Mouse (Mus musculus) midbrain, embryonic 10.5 days (tissue): ENCODE measurements around the gene Pkn1. TPM values are rescaled to one million over a fixed set of nuclear protein-coding genes. Genes with fewer than 3 reads are reported as not detected.

Experiments used
- DNase-seq: peaks from one replicate; pipeline ENCODE4 v3.0.0-alpha.2; 2017; ENCODE audit warnings: low spot score
- H3K27ac ChIP-seq: fragments of 300-500 bp; sonication (generic); replicated peaks from 2 replicates; pipeline ENCODE4 v1.5.1; 2016; ENCODE audit warnings: mild to moderate bottlenecking
- H3K27me3 ChIP-seq: fragments of 300-500 bp; sonication (generic); 2 replicates; pipeline ENCODE4 v1.6.1; 2016; ENCODE audit warnings: low read depth, mild to moderate bottlenecking; ENCODE audit not compliant: poor library complexity, severe bottlenecking
- H3K36me3 ChIP-seq: fragments of 300-500 bp; sonication (generic); 2 replicates; pipeline ENCODE4 v1.6.1; 2016; ENCODE audit warnings: mild to moderate bottlenecking, moderate library complexity
- H3K4me1 ChIP-seq: fragments of 300-500 bp; sonication (generic); 2 replicates; pipeline ENCODE4 v1.6.1; 2016
- H3K4me3 ChIP-seq: fragments of 300-500 bp; sonication (generic); 2 replicates; pipeline ENCODE4 v1.5.1; 2016; ENCODE audit warnings: mild to moderate bottlenecking, moderate library complexity
- H3K9me3 ChIP-seq: fragments of 300-500 bp; sonication (generic); replicated peaks from 2 replicates; pipeline ENCODE4 v1.6.1; 2016; ENCODE audit warnings: mild to moderate bottlenecking
- WGBS: fragments of 180-500 bp; shearing (Covaris S2); methylation state at CpG from one replicate; pipeline ENCODE4 v1.1.7; 2016; 5-methylcytosine and 5-hydroxymethylcytosine counted together
- polyA plus RNA-seq: library from polyadenylated mRNA; unstranded; fragments of >200 nt; fragmentation: Nextera tagmentation; extraction: Ambion mirVana; gene quantifications from 2 replicates; pipeline ENCODE4 v1.2.1, GENCODE M21; 2016

Pkn1 gene
- polyA plus RNA-seq, result 22.8 and 27.0 TPM in 2 replicates

DNA sequence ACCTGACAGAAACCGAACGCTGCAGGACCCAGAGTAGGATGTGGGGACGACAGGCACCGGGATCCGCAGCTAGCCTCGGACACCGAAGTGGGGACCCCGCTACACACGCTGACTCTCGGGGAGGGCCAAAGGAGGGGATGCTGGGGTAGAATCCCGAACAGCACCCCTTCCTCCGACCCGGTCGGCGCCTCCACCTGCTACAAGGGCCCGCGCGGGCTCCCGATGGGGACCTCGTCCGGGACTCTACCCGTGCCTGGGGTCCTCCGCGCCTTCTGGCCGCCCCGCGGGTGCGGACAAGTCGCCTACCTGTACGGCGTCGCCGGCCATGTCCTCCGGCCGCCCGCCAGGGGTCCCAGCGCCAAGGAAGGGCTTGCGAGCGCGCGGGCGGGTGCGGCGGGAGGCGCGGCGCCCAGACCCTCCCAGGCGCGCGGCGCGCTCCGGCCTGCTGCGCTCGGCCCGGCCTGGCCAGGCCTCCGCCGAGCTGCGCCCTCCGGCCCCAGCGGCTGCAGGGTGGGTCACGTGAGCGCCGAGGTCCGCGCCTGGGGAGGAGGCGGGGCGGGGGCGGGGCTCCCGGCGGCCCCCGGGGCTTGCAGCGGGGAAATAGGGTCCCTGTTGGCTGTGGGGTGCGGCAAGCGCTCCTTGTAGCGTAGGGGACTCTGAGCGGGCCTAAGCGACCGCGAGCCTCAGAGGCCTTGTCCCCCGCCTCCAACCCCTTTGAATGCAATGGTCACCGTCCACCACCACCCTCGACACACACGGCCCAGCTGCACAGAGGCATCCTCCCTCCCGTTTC is at the start of gene Pkn1:
Pkn1 (minus strand) TSS at position 519 of the 793 bp plus-strand sequence.
- Histone ChIP-seq H3K4me1 (peaks cover 36% of the 10 kb centered on the region), H3K4me3 (peak within 1 kb of the TSS; percentile 89), H3K27ac (peak within 1 kb of the TSS; percentile 94), H3K9me3 (no peaks in the 10 kb centered on the region), H3K27me3 (0 out of 2 replicates have a peak, but pooled peaks cover 8% of the 10 kb centered on the region), H3K36me3 (no peaks in the 10 kb centered on the region)
- under 1% methylated on average over 79 of the region's 85 CpGs for WGBS
- DNase-seq, result peak; percentile 90

- DNase-seq, result no peak
- H3K27me3 ChIP-seq, result peaks cover 52% of the 10 kb centered on the region
Measured at GRCm38 (mm10) chr8:83748708-83749107, 49.7 kb upstream of the Pkn1 start.

DNA sequence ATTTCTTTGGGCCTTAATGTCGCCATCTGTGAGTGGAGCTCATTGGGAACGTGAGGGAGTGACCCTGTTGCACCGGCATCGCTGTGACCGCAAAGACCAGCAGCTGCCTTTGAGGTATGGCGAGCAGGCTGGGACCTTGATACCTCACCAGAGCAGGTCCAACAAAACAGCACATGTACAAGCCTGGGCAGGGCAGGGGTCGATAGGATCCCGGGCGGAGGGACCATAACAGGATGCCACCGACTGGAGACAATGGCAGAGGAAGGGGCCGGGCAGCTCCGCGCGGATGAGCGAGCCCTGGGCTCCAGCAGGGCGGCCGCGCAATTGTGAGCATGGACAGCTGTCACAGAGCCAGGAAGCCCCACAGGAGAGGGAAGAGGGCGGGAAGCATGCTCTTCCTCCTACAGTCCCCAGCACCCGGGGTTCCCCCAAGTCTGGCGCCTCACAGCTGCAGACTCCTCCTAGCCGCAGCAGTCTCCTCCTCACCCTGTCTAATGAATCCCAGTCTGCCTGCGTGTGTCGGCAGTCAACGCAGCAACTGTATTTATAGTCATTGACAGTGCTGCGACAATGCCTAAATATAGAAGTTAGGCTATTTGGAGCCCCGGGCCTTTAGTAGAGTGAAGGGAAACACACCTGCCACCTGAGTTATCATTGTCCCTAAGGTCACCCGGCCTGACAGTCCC is 48.8 kb upstream of the Pkn1 start:
- Histone ChIP-seq H3K36me3 (no peaks in the 10 kb centered on the region), H3K4me3 (peak overlapping the region; percentile 49), H3K27ac (peak overlapping the region; percentile 62), H3K4me1 (peaks cover 36% of the 10 kb centered on the region), H3K27me3 (peaks cover 55% of the 10 kb centered on the region), H3K9me3 (no peaks in the 10 kb centered on the region)
- WGBS, result 3% methylated on average over 28 of the region's 28 CpGs
- peak; percentile 65 for DNase-seq

More at GRCm38 (mm10) chr8:83748708-83749107, 49.7 kb upstream of the Pkn1 start:
- H3K36me3 ChIP-seq, result no peaks in the 10 kb centered on the region
- peak overlapping the region; percentile 62 for H3K27ac ChIP-seq
- H3K9me3 ChIP-seq, result no peaks in the 10 kb centered on the region
- peak overlapping the region; percentile 49; the same call in 1 of the 2 replicates for H3K4me3 ChIP-seq
- WGBS, result 64% methylated on average over 3 of the region's 3 CpGs
- peaks cover 37% of the 10 kb centered on the region for H3K4me1 ChIP-seq

DNA sequence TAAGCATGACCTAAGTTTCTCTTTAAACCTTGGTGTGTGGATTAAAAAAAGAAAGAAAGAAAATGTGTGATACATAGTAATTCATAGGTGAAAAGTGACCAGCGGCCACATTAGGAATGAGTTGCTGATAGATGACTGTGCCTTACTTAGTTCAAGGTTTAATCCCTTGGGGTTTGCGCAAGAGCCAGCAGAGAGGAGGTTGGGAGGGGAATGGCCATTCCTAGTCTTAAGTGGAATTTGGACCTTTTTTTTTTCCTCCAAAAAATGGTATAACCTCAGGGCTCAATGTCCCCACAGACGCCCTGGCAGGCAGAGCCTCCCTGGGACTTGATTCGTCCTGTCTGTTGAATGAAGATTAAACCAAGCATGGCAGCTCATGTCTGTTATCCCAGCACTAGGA is 45.1 kb upstream of the Pkn1 start:
- Histone ChIP-seq H3K9me3 (no peaks in the 10 kb centered on the region), H3K27me3 (peaks cover 87% of the 10 kb centered on the region), H3K4me3 (no peak overlapping the region), H3K4me1 (peaks cover 41% of the 10 kb centered on the region), H3K27ac (no peak overlapping the region), H3K36me3 (no peaks in the 10 kb centered on the region)
- DNase-seq, result no peak
- WGBS, result 80% methylated on average over 4 of the region's 4 CpGs

DNA sequence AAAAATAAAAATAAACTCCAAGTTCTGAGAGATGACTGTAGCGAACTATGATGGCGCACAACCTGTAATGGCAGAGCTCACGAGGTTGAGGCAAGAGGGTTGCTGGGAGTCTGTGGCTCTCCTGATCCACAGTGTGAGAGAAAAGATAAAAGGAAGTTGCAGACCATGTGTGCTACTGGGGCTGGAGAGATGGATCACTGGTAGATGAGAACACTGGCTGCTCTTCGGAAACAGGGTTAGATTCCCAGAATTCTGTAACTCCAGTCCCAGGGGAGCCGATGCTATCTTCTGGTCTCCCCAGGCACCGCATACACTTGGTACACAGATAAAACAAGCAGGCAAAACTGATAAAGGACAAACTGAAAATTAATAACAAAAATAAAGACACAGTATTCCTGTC is 44.0 kb upstream of the Pkn1 start:
- no peak for DNase-seq
- no peaks in the 10 kb centered on the region for H3K36me3 ChIP-seq
- peaks cover 33% of the 10 kb centered on the region for H3K4me1 ChIP-seq
- H3K9me3 ChIP-seq, result no peaks in the 10 kb centered on the region
- H3K27me3 ChIP-seq, result peaks cover 78% of the 10 kb centered on the region
- no peak overlapping the region for H3K4me3 ChIP-seq
- 93% methylated on average over 6 of the region's 6 CpGs for WGBS
- H3K27ac ChIP-seq, result no peak overlapping the region

DNA sequence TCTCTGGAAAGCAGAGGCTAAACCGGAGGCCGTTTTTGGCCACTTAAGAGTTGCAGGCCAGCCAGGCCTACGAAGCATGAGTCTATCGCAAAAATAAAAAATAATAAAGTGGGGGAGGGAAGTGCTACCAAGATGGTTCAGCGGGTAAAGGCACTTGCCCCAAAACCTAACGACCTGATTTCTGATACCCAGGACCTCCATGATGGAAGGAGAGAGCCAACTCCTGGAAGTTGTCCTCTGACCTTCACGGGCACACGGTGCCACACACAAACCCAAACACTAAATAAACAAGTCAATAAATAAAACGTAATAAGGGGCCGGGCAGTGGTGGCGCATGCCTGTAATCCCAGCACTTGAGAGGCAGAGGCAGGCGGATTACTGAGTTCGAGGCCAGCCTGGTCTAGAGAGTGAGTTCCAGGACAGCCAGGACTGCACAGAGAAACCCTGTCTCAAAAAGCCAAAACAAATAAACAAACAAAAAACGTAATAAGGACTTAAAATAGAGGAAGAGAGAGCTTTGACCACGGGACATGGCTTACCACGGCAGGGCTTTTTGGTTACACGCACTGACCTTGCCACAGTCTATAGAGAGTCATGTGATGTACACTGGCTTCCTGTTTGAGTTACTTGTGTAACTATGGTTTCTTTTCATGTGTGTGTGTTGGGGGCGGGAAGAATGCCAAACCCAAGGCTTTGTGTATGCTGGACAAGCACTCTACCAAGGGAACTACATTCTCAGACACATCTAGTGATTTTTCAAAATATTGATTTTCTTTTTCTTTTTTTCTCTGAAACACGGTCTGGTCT is 43.1 kb upstream of the Pkn1 start:
- peak overlapping the region; percentile 58 for H3K4me3 ChIP-seq
- 74% methylated on average over 19 of the region's 19 CpGs for WGBS
- peaks cover 29% of the 10 kb centered on the region for H3K4me1 ChIP-seq
- peaks cover 4% of the 10 kb centered on the region; the same call in 1 of the 2 replicates for H3K9me3 ChIP-seq
- no peak for DNase-seq
- no peaks in the 10 kb centered on the region for H3K36me3 ChIP-seq
- H3K27me3 ChIP-seq, result peaks cover 71% of the 10 kb centered on the region
- H3K27ac ChIP-seq, result no peak overlapping the region

- no peaks in the 10 kb centered on the region for H3K36me3 ChIP-seq
- H3K4me1 ChIP-seq, result peaks cover 29% of the 10 kb centered on the region
- WGBS, result under 1% methylated on average over 52 of the region's 56 CpGs
- H3K27me3 ChIP-seq, result peaks cover 62% of the 10 kb centered on the region
- peak; percentile 57 for DNase-seq
- H3K27ac ChIP-seq, result peak within 1 kb of the TSS; percentile 74
- H3K4me3 ChIP-seq, result peak within 1 kb of the TSS; percentile 58
- H3K9me3 ChIP-seq, result peaks cover 7% of the 10 kb centered on the region; the same call in 1 of the 2 replicates
Measured at GRCm38 (mm10) chr8:83740976-83741741, 42.2 kb upstream of the Pkn1 start, which contains the start of gene Adgre5. TSS of gene Adgre5 (minus strand) at chr8:83741326.

DNA sequence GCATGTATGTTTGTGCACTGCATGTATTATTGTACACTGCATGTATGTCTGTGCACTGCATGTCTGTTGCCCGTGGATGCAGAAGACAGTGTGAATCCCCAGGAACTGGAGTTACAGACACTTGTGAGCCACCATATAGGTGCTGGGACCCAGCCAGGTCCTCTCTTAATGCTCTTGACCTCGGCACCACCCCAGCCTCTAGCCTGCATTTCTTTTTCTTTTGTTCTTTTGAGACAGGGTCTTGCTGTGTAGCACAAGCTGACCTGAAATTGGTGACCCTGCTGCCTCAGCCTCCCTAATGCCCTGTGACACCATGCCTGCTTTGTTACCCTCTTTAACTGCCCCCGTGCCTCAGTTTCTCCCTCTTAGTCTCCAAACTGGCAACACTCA is 41.6 kb upstream of the Pkn1 start:
- Histone ChIP-seq H3K9me3 (peaks cover 7% of the 10 kb centered on the region; the same call in 1 of the 2 replicates), H3K36me3 (no peaks in the 10 kb centered on the region), H3K27me3 (peaks cover 57% of the 10 kb centered on the region), H3K4me3 (peak overlapping the region; percentile 58), H3K27ac (peak overlapping the region; percentile 74), H3K4me1 (peaks cover 29% of the 10 kb centered on the region)
- 15% methylated on average over 3 of the region's 3 CpGs for WGBS
- DNase-seq, result no peak

DNA sequence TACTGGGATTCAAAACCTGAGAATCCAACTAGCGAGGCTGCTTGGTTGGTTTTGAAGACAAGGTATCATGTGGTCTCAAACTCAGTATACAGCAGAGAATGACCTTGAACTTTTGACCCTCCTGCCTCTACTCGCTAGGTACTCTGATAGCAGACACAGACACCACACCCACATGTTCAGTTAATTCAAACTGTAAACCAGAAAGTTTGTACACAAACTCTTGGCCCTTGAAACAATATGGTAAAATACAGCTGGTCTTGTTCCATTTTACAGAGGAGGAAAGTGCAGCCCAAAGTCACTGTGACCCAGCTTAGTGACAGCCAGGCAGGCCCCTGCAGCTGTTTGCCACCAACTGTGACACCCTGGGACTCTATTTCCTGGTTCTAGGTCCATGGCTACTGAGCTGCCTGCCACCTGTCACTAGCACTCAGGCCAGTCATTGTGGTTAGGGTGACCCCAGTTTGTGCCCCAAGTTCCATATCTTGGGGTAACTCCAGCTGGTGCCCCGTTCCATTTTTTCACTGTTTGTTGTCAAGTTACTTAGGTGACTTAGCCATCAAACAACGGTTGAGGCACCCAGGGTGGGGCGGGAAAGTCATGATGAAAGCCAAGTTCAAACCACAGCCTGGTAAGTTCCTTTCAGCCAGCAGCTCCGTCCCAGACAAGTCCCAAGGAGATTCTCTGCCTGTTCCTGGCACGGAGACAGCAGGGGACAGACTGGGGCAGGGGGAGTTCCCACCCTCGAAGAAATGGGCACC is 40.9 kb upstream of the Pkn1 start:
- no peak for DNase-seq
- H3K9me3 ChIP-seq, result peaks cover 7% of the 10 kb centered on the region; the same call in 1 of the 2 replicates
- 47% methylated on average over 8 of the region's 8 CpGs for WGBS
- H3K4me3 ChIP-seq, result 0 out of 2 replicates have a peak overlapping the region, but pooled peaks have one; percentile 58
- no peaks in the 10 kb centered on the region for H3K36me3 ChIP-seq
- H3K27me3 ChIP-seq, result peaks cover 53% of the 10 kb centered on the region
- peaks cover 29% of the 10 kb centered on the region for H3K4me1 ChIP-seq
- no peak overlapping the region for H3K27ac ChIP-seq

GRCm38 (mm10) chr8:83738949-83739710 is 40.2 kb upstream of the Pkn1 start:
- H3K27me3 ChIP-seq, result peaks cover 48% of the 10 kb centered on the region
- H3K4me3 ChIP-seq, result no peak overlapping the region
- H3K27ac ChIP-seq, result no peak overlapping the region
- H3K9me3 ChIP-seq, result peaks cover 7% of the 10 kb centered on the region; the same call in 1 of the 2 replicates
- H3K4me1 ChIP-seq, result peaks cover 31% of the 10 kb centered on the region
- no peaks in the 10 kb centered on the region for H3K36me3 ChIP-seq
- 78% methylated on average over 10 of the region's 10 CpGs for WGBS
- DNase-seq, result no peak
